Mouse (Mus musculus): ENCODE measurements around the gene Rabepk. TPM values are rescaled to one million over a fixed set of nuclear protein-coding genes. Genes with fewer than 3 reads are reported as not detected.
A peak's percentile ranks its signal among the peaks of the same experiment; 100 is the strongest.
"Not testable (repeated sequence)": the region's sequence is repeated elsewhere in the genome, so short reads cannot be mapped to it uniquely, and the experiment has no call there.

Gene Rabepk
- polyA plus RNA-seq, 1 experiment from 2014 or later: 28.8 TPM

DNA sequence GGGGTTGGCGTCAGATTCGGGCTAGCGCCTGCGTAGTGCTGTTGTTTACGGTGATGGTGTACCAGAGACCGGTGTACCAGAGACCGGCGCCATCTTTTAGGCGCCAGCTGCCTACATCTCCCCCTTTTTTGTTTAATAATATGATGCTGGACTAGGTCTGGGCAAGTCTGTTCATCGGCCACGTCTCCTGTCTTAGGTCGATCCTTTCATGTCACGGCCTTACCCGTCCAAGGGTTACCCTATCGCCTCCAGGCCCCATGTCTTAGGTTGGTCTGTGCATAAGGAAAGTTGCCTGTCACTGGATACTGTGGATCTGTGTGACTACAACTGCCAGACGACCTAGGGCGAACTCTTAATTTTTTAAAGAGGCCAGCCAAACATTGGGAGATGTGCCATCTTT is 30.4 kb upstream of the Rabepk start:
- 97% methylated on average over 17 of the region's 17 CpGs for WGBS
- not testable (repeated sequence) for H3K36me3 ChIP-seq (ENCODE audit: control insufficient read depth, insufficient read depth, low read length); H3K9me3 ChIP-seq (ENCODE audit: control insufficient read depth, low read length); H3K4me1 ChIP-seq (ENCODE audit: control insufficient read depth, insufficient read depth, low read length); H3K9ac ChIP-seq (ENCODE audit: low read length); H3K4me2 ChIP-seq; H3K4me3 ChIP-seq (ENCODE audit: low read depth, low read length); ATAC-seq (ENCODE audit: low FRiP score); DNase-seq (ENCODE audit: low spot score, missing footprints); H3K27ac ChIP-seq (ENCODE audit: low read depth, low read length); H3K27me3 ChIP-seq (ENCODE audit: control insufficient read depth, insufficient read depth, low read length)

DNA sequence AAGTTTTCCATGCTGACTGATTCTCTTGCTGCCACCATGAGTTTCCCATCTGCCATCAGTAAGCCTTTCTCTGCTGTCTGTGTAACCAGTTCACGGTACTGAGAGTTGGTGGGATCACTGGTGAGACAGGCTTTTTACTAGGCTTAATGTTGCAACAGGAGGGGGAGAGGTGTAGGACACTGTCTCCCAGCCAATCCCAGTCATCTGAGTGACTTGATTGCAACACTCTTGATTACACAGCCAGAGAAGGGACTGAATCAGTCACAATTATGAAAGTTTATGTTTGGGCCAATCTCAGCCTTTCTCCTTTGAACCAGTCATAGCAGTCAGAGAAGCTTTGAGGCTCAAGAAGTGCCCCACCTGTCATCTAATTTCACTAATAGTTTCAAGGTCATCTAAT is 28.3 kb upstream of the Rabepk start:
- Histone ChIP-seq H3K27ac (ENCODE audit: low read depth, low read length) (no peak overlapping the region), H3K4me2 (no peak overlapping the region), H3K4me1 (ENCODE audit: control insufficient read depth, insufficient read depth, low read length) (peaks cover 11% of the 10 kb centered on the region; the same call in 1 of the 2 replicates), H3K4me3 (ENCODE audit: low read depth, low read length) (no peak overlapping the region), H3K9me3 (ENCODE audit: control insufficient read depth, low read length) (no peaks in the 10 kb centered on the region), H3K9ac (ENCODE audit: low read length) (no peak overlapping the region), H3K27me3 (ENCODE audit: control insufficient read depth, insufficient read depth, low read length) (no peaks in the 10 kb centered on the region), H3K36me3 (ENCODE audit: control insufficient read depth, insufficient read depth, low read length) (no peaks in the 10 kb centered on the region)
- ATAC-seq (ENCODE audit: low FRiP score) (no peak), DNase-seq (ENCODE audit: low spot score, missing footprints) (no peak)
- WGBS: 94% methylated on average over 1 of the region's 1 CpGs

- Histone ChIP-seq H3K4me3 (ENCODE audit: low read depth, low read length) (no peak overlapping the region), H3K4me2 (no peak overlapping the region), H3K9me3 (ENCODE audit: control insufficient read depth, low read length) (no peaks in the 10 kb centered on the region), H3K27me3 (ENCODE audit: control insufficient read depth, insufficient read depth, low read length) (no peaks in the 10 kb centered on the region), H3K4me1 (ENCODE audit: control insufficient read depth, insufficient read depth, low read length) (peaks cover 11% of the 10 kb centered on the region; the same call in 1 of the 2 replicates), H3K27ac (ENCODE audit: low read depth, low read length) (no peak overlapping the region), H3K36me3 (ENCODE audit: control insufficient read depth, insufficient read depth, low read length) (no peaks in the 10 kb centered on the region), H3K9ac (ENCODE audit: low read length) (no peak overlapping the region)
- WGBS: 92% methylated on average over 4 of the region's 4 CpGs
- ATAC-seq (ENCODE audit: low FRiP score) (no peak), DNase-seq (ENCODE audit: low spot score, missing footprints) (no peak)
Measured at GRCm38 (mm10) chr2:34827591-34827990, 27.9 kb upstream of the Rabepk start.

DNA sequence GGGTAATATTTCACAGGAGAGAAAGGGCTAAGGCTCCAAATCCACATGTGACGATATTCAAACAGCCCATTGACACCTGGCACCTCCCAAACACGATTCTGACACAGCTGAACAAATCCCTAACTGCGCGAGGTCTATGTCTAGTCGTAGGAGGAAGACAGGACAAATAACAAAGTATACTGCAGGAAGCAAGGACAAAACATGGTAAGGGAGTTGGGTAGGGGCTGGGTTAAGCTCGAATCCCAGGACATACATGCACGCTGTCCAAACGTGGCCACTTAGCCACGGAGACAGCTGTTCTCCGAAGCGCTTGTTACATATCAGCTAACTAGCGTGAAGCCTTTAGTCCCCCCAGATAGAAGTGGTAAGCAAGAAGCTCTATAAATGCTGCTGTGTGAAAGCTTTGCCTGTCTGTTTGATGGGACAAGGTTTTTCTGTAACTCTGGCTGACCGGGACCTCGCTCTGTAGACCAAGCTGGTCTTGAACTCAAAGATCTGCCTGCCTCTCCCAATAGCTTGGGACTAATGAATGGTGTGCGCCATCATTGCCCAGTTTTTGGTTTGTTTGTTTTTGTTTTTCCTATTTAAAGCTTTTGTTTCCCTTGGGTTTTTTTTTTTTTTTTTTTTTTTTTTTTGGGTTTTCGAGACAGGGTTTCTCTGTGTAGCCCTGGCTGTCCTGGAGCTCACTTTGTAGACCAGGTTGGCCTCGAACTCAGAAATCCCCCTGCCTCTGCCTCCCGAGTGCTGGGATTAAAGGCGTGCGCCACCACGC is 26.9 kb upstream of the Rabepk start:
- peak; percentile 87 for DNase-seq (ENCODE audit: low spot score, missing footprints)

DNA sequence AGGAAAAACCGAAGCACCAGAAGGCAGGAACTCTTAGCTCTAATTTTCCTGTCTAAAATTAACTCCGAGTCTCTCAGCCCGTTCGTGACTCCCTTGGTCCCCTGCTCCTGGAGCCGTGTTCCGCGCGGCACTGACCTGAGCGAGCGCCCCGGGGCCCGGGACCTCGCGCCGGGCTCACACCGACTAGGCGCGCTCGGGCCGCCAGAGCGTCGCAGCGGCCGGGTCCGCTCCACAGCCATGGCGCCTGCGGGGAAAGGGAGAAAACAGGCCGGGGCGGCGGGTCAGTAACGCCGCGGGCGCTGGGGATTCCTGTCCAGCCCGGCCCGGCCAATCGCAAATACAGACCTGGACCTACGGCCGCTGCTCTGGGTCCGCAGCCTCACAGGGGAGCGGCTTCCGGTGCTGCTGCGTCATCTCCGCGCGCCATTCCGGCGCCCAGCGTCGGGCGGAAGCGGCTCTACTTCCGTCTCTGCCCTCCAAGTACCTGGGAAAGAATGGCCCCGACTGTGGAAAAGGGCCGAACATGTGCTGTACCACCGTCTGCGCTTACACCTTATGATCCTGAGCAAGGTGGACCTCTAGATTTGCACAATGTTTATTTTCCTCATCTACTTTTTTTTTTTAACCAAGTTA is 26.2 kb upstream of the Rabepk start, which contains the start of gene Fbxw2:
TSS of gene Fbxw2 (minus strand) at position 485 of the 633 bp plus-strand sequence.
- Histone ChIP-seq H3K4me1 (ENCODE audit: control insufficient read depth, insufficient read depth, low read length) (peaks cover 11% of the 10 kb centered on the region; the same call in 1 of the 2 replicates), H3K4me3 (ENCODE audit: low read depth, low read length) (peak within 1 kb of the TSS; percentile 97), H3K9me3 (ENCODE audit: control insufficient read depth, low read length) (no peaks in the 10 kb centered on the region), H3K27me3 (ENCODE audit: control insufficient read depth, insufficient read depth, low read length) (no peaks in the 10 kb centered on the region), H3K27ac (ENCODE audit: low read depth, low read length) (peak within 1 kb of the TSS; percentile 80), H3K36me3 (ENCODE audit: control insufficient read depth, insufficient read depth, low read length) (no peaks in the 10 kb centered on the region), H3K9ac (ENCODE audit: low read length) (peak within 1 kb of the TSS; percentile 94), H3K4me2 (peak within 1 kb of the TSS; percentile 90)
- ATAC-seq (ENCODE audit: low FRiP score) (peak; percentile 99), DNase-seq (ENCODE audit: low spot score, missing footprints) (peak; percentile 100)
- under 1% methylated on average over 55 of the region's 57 CpGs for WGBS

More for the DNA sequence above, 26.9 kb upstream of the Rabepk start:
- Histone ChIP-seq H3K27ac (ENCODE audit: low read depth, low read length) (no peak overlapping the region), H3K4me2 (peak overlapping the region; percentile 90), H3K4me3 (ENCODE audit: low read depth, low read length) (peak overlapping the region; percentile 97), H3K27me3 (ENCODE audit: control insufficient read depth, insufficient read depth, low read length) (no peaks in the 10 kb centered on the region), H3K9me3 (ENCODE audit: control insufficient read depth, low read length) (no peaks in the 10 kb centered on the region), H3K4me1 (ENCODE audit: control insufficient read depth, insufficient read depth, low read length) (peaks cover 11% of the 10 kb centered on the region; the same call in 1 of the 2 replicates), H3K9ac (ENCODE audit: low read length) (peak overlapping the region; percentile 94), H3K36me3 (ENCODE audit: control insufficient read depth, insufficient read depth, low read length) (no peaks in the 10 kb centered on the region)
- 33% methylated on average over 20 of the region's 21 CpGs for WGBS
- peak; percentile 40; the same call in 1 of the 2 replicates for ATAC-seq (ENCODE audit: low FRiP score)

DNA sequence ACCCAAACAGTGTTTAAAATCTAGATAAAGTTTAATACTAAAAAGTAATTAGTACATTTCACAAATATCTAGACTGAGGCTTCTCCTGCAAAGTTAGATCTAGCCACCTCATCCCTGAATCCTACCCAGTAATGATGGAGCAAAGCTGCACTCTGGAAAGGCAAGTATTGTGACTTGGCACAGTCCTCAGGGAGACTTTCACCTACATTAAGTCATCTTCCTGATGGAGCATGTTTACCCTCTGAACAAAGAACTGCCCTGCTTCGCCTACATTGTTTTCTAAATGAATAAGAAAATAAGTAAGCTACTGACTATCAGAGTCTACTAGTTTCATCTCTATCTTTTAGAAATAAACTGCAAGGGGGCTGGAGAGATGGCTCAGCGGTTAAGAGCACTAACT is 18.8 kb upstream of the Rabepk start:
- no peaks in the 10 kb centered on the region for H3K4me1 ChIP-seq (ENCODE audit: control insufficient read depth, insufficient read depth, low read length)
- ATAC-seq (ENCODE audit: low FRiP score) (no peak), DNase-seq (ENCODE audit: low spot score, missing footprints) (no peak)
- H3K27me3 ChIP-seq (ENCODE audit: control insufficient read depth, insufficient read depth, low read length): no peaks in the 10 kb centered on the region
- WGBS: 90% methylated on average over 2 of the region's 2 CpGs
- no peak overlapping the region for H3K4me2 ChIP-seq
- H3K4me3 ChIP-seq (ENCODE audit: low read depth, low read length): no peak overlapping the region
- no peak overlapping the region for H3K27ac ChIP-seq (ENCODE audit: low read depth, low read length)
- no peaks in the 10 kb centered on the region for H3K9me3 ChIP-seq (ENCODE audit: control insufficient read depth, low read length)
- no peak overlapping the region for H3K9ac ChIP-seq (ENCODE audit: low read length)
- H3K36me3 ChIP-seq (ENCODE audit: control insufficient read depth, insufficient read depth, low read length): peaks cover 11% of the 10 kb centered on the region; the same call in 1 of the 2 replicates

- ATAC-seq (ENCODE audit: low FRiP score); H3K27ac ChIP-seq (ENCODE audit: low read depth, low read length); H3K4me1 ChIP-seq (ENCODE audit: control insufficient read depth, insufficient read depth, low read length); H3K4me3 ChIP-seq (ENCODE audit: low read depth, low read length); H3K9ac ChIP-seq (ENCODE audit: low read length); H3K4me2 ChIP-seq; DNase-seq (ENCODE audit: low spot score, missing footprints); H3K27me3 ChIP-seq (ENCODE audit: control insufficient read depth, insufficient read depth, low read length); H3K9me3 ChIP-seq (ENCODE audit: control insufficient read depth, low read length): not testable (repeated sequence)
- 94% methylated on average over 2 of the region's 2 CpGs for WGBS
- H3K36me3 ChIP-seq (ENCODE audit: control insufficient read depth, insufficient read depth, low read length): peaks cover 14% of the 10 kb centered on the region; the same call in 1 of the 2 replicates
Measured at GRCm38 (mm10) chr2:34815893-34816292, 16.2 kb upstream of the Rabepk start.

- Histone ChIP-seq H3K27me3 (ENCODE audit: control insufficient read depth, insufficient read depth, low read length) (no peaks in the 10 kb centered on the region), H3K9me3 (ENCODE audit: control insufficient read depth, low read length) (no peaks in the 10 kb centered on the region), H3K4me2 (no peak overlapping the region), H3K27ac (ENCODE audit: low read depth, low read length) (no peak overlapping the region), H3K9ac (ENCODE audit: low read length) (no peak overlapping the region), H3K4me1 (ENCODE audit: control insufficient read depth, insufficient read depth, low read length) (no peaks in the 10 kb centered on the region), H3K36me3 (ENCODE audit: control insufficient read depth, insufficient read depth, low read length) (peaks cover 15% of the 10 kb centered on the region; the same call in 1 of the 2 replicates), H3K4me3 (ENCODE audit: low read depth, low read length) (no peak overlapping the region)
- DNase-seq (ENCODE audit: low spot score, missing footprints): no peak
- 90% methylated on average over 7 of the region's 7 CpGs for WGBS
- ATAC-seq (ENCODE audit: low FRiP score): no peak
Measured at GRCm38 (mm10) chr2:34812706-34813105, 13.0 kb upstream of the Rabepk start.

DNA sequence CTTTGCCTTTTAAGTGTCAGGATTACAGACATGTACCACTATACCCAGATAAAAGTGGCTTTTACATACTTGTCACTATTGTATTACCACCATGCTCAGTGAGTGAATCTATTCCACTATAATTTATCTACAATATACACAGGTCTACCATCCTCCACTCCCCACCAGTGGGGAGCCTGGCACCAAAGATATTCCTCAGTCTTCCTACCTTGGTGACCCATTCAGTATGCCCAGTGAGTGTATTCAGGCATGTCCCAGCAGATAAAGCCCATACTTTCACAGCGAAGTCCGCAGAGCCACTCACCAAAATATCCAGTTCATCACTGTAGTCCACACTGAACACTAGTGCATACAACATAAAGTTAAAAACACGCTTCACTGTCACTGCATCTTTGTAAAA is 11.1 kb upstream of the Rabepk start:
- Histone ChIP-seq H3K4me2 (no peak overlapping the region), H3K4me1 (ENCODE audit: control insufficient read depth, insufficient read depth, low read length) (no peaks in the 10 kb centered on the region), H3K27ac (ENCODE audit: low read depth, low read length) (no peak overlapping the region), H3K9me3 (ENCODE audit: control insufficient read depth, low read length) (no peaks in the 10 kb centered on the region), H3K9ac (ENCODE audit: low read length) (no peak overlapping the region), H3K36me3 (ENCODE audit: control insufficient read depth, insufficient read depth, low read length) (peaks cover 15% of the 10 kb centered on the region; the same call in 1 of the 2 replicates), H3K4me3 (ENCODE audit: low read depth, low read length) (no peak overlapping the region), H3K27me3 (ENCODE audit: control insufficient read depth, insufficient read depth, low read length) (no peaks in the 10 kb centered on the region)
- DNase-seq (ENCODE audit: low spot score, missing footprints) (no peak), ATAC-seq (ENCODE audit: low FRiP score) (no peak)
- 97% methylated on average over 3 of the region's 3 CpGs for WGBS

All from midbrain, embryonic 11.5 days (tissue).